Mouse (Mus musculus) lung, adult 2 months (tissue): ENCODE measurements around the gene Hes7. TPM values are rescaled to one million over a fixed set of nuclear protein-coding genes. Genes with fewer than 3 reads are reported as not detected.
A peak's percentile ranks its signal among the peaks of the same experiment; 100 is the strongest.
"Not testable (repeated sequence)": the region's sequence is repeated elsewhere in the genome, so short reads cannot be mapped to it uniquely, and the experiment has no call there.

Source experiments
- DNase-seq: peaks from one replicate; pipeline ENCODE4 v3.0.0; 2022
- H3K4me1 ChIP-seq: fragments of 200-500 bp; 2 replicates; pipeline ENCODE4 v1.6.1; 2011; ENCODE audit warnings: low read length; ENCODE audit not compliant: control insufficient read depth, insufficient read depth
- H3K4me3 ChIP-seq: fragments of 200-500 bp; replicated peaks from 2 replicates; pipeline ENCODE3; 2011; ENCODE audit warnings: low read depth, mild to moderate bottlenecking, control low read depth, low read length; ENCODE audit errors: extremely low read depth
- CTCF ChIP-seq: fragments of 200-500 bp; IDR thresholded peaks from 2 replicates; pipeline ENCODE4 v1.5.1; 2011; ENCODE audit warnings: mild to moderate bottlenecking, low read length, control low read depth; ENCODE audit not compliant: insufficient read depth
- POLR2A ChIP-seq: fragments of 200-500 bp; IDR thresholded peaks from 2 replicates; pipeline ENCODE4 v1.6.1; 2011; ENCODE audit warnings: low read depth, mild to moderate bottlenecking, control low read depth, low read length, borderline replicate concordance; ENCODE audit errors: extremely low read depth
- WGBS: fragments of 180-500 bp; shearing (Covaris S2); methylation state at CpG from one replicate; pipeline ENCODE4 v1.1.7; 2018; 5-methylcytosine and 5-hydroxymethylcytosine counted together
- polyA plus RNA-seq: library from polyadenylated mRNA; depleted of rRNA; stranded (reverse); fragments of >200 nt; gene quantifications from 2 replicates; pipeline ENCODE4 v1.2.3, GENCODE M21; 2012

The Hes7 gene
- polyA plus RNA-seq, 1 experiment, result 0.25 TPM

GRCm38 (mm10) chr11:69092871-69093270 lies 27.3 kb upstream of the Hes7 start:
- TF ChIP-seq CTCF (no peak), POLR2A (no peak)
- H3K4me1 ChIP-seq, result peaks cover 14% of the 10 kb centered on the region
- H3K4me3 ChIP-seq, result no peak overlapping the region
- DNase-seq, result no peak
- WGBS, result 78% methylated on average over 4 of the region's 4 CpGs

- not testable (repeated sequence) for DNase-seq, H3K4me3 ChIP-seq
- H3K4me1 ChIP-seq, result peaks cover 21% of the 10 kb centered on the region
- 87% methylated on average over 7 of the region's 7 CpGs for WGBS
Measured at GRCm38 (mm10) chr11:69093856-69094255, 26.3 kb upstream of the Hes7 start.

- under 1% methylated on average over 37 of the region's 37 CpGs for WGBS
Measured at GRCm38 (mm10) chr11:69094697-69095429, 25.3 kb upstream of the Hes7 start, which contains the start of gene Per1. Gene Per1, plus strand, starts transcription at chr11:69095217.

DNA sequence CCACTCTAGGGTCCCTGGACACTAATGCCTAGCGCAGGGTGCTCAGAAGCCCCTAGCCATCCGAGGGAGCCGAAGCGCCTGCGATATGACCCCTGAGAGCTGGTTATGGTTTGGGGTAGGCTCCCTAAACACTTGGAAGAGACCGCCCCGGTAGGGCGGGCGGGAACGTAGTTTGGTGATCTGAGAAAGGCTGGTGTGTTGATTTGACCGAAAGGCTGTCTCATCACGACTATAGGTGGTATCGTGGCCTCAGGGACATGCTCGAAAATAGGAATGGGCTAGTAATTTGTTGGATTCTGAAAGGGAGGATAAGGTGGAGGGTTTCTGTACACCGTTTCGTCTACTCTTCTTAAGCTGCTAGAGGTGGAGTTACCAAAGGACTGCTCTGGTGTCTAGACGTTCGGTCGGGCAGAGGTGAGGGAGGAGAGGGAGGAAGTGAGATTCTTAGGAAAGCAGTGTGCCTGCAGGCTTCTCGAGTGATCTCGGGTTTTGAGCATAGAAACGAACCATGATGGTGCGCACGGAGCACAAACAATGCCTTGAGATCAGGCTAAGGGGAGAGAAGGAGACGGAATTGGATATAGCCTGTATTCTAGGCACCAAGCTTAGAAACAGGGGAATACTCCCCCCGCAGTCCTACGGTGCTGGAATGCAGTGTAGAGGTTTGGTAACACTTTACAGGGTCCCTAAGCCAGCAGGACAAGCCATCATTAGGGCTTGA lies 24.5 kb upstream of the Hes7 start:
- under 1% methylated on average over 27 of the region's 27 CpGs for WGBS
- TF ChIP-seq CTCF (no peak), POLR2A (peak; percentile 62; the same call in 1 of the 2 replicates)
- Histone ChIP-seq H3K4me3 (peak overlapping the region; percentile 91), H3K4me1 (peaks cover 17% of the 10 kb centered on the region)
- peak; percentile 76 for DNase-seq

More at GRCm38 (mm10) chr11:69094697-69095429, 25.3 kb upstream of the Hes7 start, which contains the start of gene Per1:
- H3K4me3 ChIP-seq, result peak within 1 kb of the TSS; percentile 91
- peak; percentile 99 for TF ChIP-seq POLR2A
- no peak for TF ChIP-seq CTCF
- peaks cover 14% of the 10 kb centered on the region for H3K4me1 ChIP-seq
- peak; percentile 99 for DNase-seq

DNA sequence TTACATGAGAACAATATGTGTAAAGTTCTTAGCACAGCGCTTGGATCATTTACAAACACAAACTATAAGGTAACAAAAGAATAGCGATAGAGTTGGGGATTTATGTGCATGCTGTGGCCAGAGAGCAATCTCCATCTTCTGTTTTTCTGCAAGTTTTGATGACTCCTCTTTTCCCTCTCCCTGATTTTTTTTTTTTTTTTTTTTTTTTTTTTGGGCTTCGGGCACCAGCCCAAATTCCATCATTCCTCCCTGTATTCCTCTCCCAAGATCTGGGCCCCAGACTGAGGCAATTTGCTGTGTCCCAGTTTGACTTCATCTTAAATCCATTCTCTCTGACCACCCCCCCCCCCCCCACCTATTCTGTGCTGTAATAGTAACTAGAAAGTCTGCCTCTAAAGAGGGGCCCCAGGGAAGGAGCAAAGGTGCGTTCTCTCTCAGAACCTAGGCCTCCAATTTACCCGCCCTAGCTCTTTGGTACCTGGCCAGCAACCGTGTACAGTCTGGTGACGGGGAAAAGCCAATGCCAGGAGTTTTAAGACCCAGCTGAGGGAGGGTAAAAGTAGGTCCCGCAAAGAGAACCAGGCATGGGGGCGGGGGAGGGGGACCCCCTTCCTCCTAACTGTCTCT lies 23.7 kb upstream of the Hes7 start:
- H3K4me1 ChIP-seq, result peaks cover 19% of the 10 kb centered on the region
- DNase-seq, result no peak
- 5% methylated on average over 9 of the region's 9 CpGs for WGBS
- peak; percentile 54; the same call in 1 of the 2 replicates for TF ChIP-seq POLR2A
- no peak for TF ChIP-seq CTCF
- peak overlapping the region; percentile 91 for H3K4me3 ChIP-seq

DNA sequence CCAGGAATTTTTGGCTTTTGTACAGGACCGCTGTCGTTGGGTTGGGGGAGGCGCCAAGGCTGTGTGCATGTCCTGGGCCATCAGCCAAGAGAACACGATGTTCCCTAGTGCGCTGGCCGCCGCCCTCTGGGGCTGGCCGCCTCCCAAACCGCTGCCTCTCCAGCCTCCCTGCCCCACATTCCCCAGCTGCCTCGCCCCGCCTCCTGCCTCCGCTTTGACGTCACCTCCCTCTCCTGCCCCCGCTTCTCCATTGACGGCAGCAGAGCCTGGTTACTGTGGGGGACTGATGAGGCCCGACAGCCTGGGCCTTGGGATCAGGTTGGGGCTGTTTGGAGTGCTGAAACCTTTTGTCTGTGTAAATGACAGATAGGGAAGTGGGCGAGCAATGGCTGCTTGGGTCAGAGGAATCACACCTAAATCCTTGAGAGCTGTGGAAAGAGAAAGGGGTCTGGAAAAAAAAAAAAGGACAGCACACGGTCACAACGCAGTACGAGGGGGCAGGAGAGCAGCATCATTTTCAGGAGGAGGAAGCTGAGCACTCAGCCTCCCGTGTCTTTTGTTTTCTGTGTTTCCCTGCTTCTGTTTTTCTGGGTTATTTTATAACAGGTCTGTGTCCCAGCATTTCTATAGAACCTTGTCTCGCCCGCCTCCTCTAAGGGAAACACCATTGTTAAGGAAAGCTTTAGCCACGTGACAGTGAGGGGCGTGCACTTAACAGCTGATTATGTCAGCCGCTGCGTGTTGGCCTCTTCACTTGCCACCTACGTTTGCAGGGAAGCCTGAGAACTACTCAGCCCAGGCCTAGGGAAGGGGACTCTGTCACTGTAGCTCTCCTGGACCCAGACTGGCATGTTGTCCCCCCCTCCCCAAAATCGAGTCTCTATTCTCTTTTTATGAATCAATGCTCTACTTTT lies 23.0 kb upstream of the Hes7 start:
- H3K4me3 ChIP-seq, result peak overlapping the region; percentile 91
- DNase-seq, result peak; percentile 100
- TF ChIP-seq POLR2A (peak; percentile 92; the same call in 1 of the 2 replicates), CTCF (no peak)
- WGBS, result 1% methylated on average over 29 of the region's 29 CpGs
- H3K4me1 ChIP-seq, result peaks cover 19% of the 10 kb centered on the region

GRCm38 (mm10) chr11:69098039-69098761 lies 22.0 kb upstream of the Hes7 start:
- no peak for TF ChIP-seq CTCF
- 0 out of 2 replicates have a peak, but pooled peaks have one; percentile 31 for TF ChIP-seq POLR2A
- Histone ChIP-seq H3K4me1 (peaks cover 19% of the 10 kb centered on the region), H3K4me3 (peak overlapping the region; percentile 65)
- DNase-seq, result no peak
- 7% methylated on average over 8 of the region's 8 CpGs for WGBS

- WGBS, result 1% methylated on average over 19 of the region's 19 CpGs
- TF ChIP-seq CTCF (no peak), POLR2A (peak; percentile 81)
- peak; percentile 100 for DNase-seq
- H3K4me3 ChIP-seq, result peak overlapping the region; percentile 84
- H3K4me1 ChIP-seq, result peaks cover 19% of the 10 kb centered on the region
Measured at GRCm38 (mm10) chr11:69098762-69099091, 21.5 kb upstream of the Hes7 start.
